Mouse (Mus musculus): ENCODE results near the gene Ppil4. TPM values are rescaled to one million over a fixed set of nuclear protein-coding genes. Genes with fewer than 3 reads are reported as not detected.
"Not testable (repeated sequence)": the region's sequence is repeated elsewhere in the genome, so short reads cannot be mapped to it uniquely, and the experiment has no call there.

The Ppil4 gene
- polyA plus RNA-seq (2015; fragmentation: Nextera tagmentation; extraction: Ambion mirVana): 42.5 and 52.4 TPM in 2 replicates

DNA sequence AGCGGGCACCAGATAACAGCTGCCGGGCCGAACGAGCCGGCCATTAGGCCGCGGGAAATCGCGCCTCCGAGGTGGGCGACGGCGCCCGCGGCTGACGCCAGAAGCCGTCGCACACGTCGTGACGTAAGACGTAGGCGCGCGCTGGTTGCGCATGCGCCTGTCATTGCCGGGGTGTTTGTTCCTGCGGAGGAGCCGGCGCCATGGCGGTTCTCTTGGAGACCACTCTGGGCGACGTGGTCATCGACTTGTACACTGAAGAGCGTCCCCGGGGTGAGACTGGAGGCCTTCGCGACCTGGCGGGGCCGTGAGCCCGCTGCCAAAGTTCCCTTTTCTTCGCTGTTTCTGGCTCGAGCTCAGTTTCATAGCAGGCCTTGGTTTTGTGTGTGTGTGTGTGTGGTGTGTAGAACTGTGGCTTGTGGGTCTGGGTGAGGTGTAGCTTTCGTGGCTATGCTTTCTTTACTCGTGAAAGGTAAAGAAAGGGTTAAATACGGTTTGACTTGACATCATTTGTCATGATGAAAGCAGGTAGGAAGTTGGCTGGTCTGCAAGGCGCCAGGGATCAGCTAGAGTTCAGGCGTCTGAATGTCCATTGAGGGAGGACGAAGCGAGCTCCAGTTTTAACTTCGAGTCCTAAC is at the start of gene Ppil4, which contains the start of gene Ginm1:
TSS of gene Ppil4 (plus strand) at position 141 of the 635 bp plus-strand sequence.
TSS of gene Ginm1 (minus strand) at position 74 of the 635 bp plus-strand sequence.
- Histone ChIP-seq H3K4me1 (replicated peaks) (peaks cover 28% of the 10 kb centered on the region), H3K27me3 (no peaks in the 10 kb centered on the region), H3K4me2 (peak within 1 kb of the TSS; percentile 94), H3K36me3 (peaks cover 33% of the 10 kb centered on the region), H3K27ac (replicated peaks) (peak within 1 kb of the TSS; percentile 70), H3K9ac (peak within 1 kb of the TSS; percentile 87), H3K9me3 (no peaks in the 10 kb centered on the region), H3K4me3 (peak within 1 kb of the TSS; percentile 88)
- under 1% methylated on average over 52 of the region's 52 CpGs for WGBS
- peak; percentile 95 for ATAC-seq (ENCODE audit: low read depth)

DNA sequence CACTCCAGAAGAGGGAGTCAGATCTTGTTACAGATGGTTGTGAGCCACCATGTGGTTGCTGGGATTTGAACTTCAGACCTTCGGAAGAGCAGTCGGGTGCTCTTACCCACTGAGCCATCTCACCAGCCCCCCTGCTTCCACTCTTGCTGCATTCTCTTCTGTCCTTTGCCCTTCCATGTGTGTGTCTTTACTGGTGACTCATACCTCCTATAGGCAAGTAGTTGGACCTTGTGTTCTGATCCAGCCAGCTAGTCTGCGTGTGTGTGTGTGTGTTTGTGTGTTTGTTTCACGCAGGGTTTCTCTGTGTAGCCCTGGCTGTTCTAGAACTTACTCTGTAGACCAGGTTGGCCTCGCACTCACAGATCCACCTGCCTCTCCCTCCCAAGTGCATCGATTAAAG is 47.2 kb upstream of the Ppil4 start:
- not testable (repeated sequence) for H3K9ac ChIP-seq; H3K4me3 ChIP-seq; H3K27me3 ChIP-seq; ATAC-seq (ENCODE audit: low read depth); H3K9me3 ChIP-seq; H3K27ac ChIP-seq (replicated peaks); H3K4me2 ChIP-seq; H3K4me1 ChIP-seq (replicated peaks)
- 97% methylated on average over 6 of the region's 6 CpGs for WGBS
- H3K36me3 ChIP-seq: peaks cover 74% of the 10 kb centered on the region

DNA sequence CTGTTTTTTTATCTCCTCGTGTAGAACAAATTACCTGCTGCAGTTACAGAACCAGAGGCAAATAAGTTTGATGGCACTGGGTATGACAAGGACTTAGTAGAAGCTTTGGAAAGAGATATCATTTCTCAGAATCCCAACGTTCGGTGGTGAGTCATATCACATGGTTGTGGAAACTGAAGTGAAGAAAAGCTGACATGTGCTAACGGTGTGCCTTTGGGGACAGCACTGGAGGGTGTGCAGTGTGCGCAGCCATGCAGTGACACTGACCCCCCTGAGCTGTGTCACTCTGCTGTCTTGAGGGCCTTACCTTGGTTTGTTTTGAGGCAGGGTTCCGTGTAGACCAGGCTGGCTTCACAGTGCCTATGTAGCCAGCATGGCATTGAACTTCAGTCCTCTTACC is 43.9 kb upstream of the Ppil4 start:
- H3K9ac ChIP-seq: no peak overlapping the region
- H3K4me1 ChIP-seq (replicated peaks): no peaks in the 10 kb centered on the region
- H3K4me2 ChIP-seq: no peak overlapping the region
- H3K27me3 ChIP-seq: no peaks in the 10 kb centered on the region
- no peaks in the 10 kb centered on the region for H3K9me3 ChIP-seq
- ATAC-seq (ENCODE audit: low read depth): no peak
- no peak overlapping the region for H3K27ac ChIP-seq (replicated peaks)
- peaks cover 72% of the 10 kb centered on the region for H3K36me3 ChIP-seq
- no peak overlapping the region for H3K4me3 ChIP-seq
- WGBS: 94% methylated on average over 6 of the region's 6 CpGs

DNA sequence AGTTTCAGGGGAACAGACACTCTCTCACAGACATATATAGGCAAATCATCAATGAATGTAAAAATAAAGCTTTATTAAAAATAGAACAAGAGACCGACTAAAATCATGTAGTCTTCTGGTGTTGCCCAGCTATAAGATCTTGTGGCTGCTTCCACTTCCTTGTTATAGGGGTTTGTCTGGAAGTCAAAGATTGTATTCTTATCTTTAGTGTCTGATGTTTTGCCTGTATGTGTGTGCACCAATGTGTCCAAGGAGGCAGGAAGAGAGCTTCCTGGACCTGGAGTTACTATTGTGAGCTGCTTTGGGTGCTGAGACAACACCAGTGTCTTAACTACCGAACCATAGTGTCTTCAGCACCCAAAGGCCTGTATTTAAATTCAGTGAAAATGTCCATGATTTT is 35.1 kb upstream of the Ppil4 start:
- H3K4me2 ChIP-seq: no peak overlapping the region
- no peak overlapping the region for H3K4me3 ChIP-seq
- no peak overlapping the region for H3K27ac ChIP-seq (replicated peaks)
- no peak overlapping the region for H3K9ac ChIP-seq
- H3K9me3 ChIP-seq: no peaks in the 10 kb centered on the region
- WGBS: 95% methylated on average over 2 of the region's 2 CpGs
- no peaks in the 10 kb centered on the region for H3K4me1 ChIP-seq (replicated peaks)
- H3K27me3 ChIP-seq: no peaks in the 10 kb centered on the region
- ATAC-seq (ENCODE audit: low read depth): no peak
- peaks cover 80% of the 10 kb centered on the region for H3K36me3 ChIP-seq

DNA sequence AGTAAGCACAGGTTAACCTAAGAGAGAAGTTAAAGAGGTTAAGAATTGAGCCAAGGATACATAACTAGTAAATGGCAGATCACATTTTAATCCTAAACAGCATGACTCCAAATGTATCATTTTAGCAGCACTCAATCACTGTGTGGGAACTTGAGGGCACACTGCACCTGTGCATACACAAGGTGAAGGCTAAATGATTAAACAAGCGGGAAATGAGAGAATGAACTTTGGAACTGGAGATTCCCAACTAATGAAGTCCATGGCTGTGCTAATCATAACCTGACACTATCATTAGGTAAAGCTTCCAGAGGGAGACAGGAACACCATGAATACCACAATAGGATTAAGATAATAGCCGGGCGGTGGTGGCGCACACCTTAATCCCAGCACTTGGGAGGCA is 20.3 kb upstream of the Ppil4 start:
- H3K36me3 ChIP-seq: peaks cover 81% of the 10 kb centered on the region
- H3K27ac ChIP-seq (replicated peaks): no peak overlapping the region
- no peak overlapping the region for H3K4me3 ChIP-seq
- no peaks in the 10 kb centered on the region for H3K9me3 ChIP-seq
- WGBS: 94% methylated on average over 4 of the region's 4 CpGs
- H3K9ac ChIP-seq: no peak overlapping the region
- H3K27me3 ChIP-seq: no peaks in the 10 kb centered on the region
- H3K4me1 ChIP-seq (replicated peaks): 0 out of 2 replicates have a peak, but pooled peaks cover 3% of the 10 kb centered on the region
- ATAC-seq (ENCODE audit: low read depth): no peak
- no peak overlapping the region for H3K4me2 ChIP-seq

DNA sequence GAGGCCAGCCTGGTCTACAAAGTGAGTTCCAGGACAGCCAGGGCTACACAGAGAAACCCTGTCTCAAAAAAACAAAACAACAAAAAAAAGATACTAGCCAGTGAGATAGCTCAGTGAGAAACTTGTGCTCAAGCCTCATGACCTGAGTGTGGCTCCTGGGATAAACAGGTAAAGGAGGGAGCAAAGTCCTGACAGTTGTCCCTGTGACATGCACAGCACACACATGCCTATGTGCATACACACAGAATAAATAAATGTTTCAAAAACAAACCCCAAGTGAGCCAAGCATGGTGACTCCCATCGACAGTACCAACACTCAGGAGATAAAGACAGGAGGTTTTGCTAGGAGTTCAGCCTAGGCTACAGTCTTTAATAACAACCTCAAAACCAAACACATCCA is 19.9 kb upstream of the Ppil4 start:
- Histone ChIP-seq H3K27me3 (no peaks in the 10 kb centered on the region), H3K27ac (replicated peaks) (no peak overlapping the region), H3K9ac (no peak overlapping the region), H3K4me1 (replicated peaks) (0 out of 2 replicates have a peak, but pooled peaks cover 3% of the 10 kb centered on the region), H3K4me3 (no peak overlapping the region), H3K36me3 (peaks cover 79% of the 10 kb centered on the region), H3K4me2 (no peak overlapping the region), H3K9me3 (no peaks in the 10 kb centered on the region)
- WGBS: 90% methylated on average over 1 of the region's 1 CpGs
- ATAC-seq (ENCODE audit: low read depth): no peak

DNA sequence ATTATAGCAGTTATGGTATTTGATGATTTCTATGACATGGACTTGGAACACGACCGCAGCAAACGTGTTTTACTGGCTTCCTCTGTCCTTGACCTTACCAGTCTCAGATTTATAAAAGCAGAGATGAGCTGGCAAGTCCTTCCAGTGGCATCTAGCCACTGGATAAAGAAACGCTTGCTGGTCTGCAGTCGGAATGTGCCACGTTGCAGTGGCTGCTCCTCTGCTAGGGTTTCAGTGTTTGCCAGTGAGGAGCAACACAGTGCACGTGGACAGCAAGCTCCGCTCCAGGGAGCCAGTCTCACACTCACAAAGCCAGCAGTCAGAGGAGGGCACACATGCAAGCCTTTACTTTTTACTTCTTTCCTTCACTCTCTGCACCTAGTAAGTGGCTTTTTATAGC is 17.3 kb upstream of the Ppil4 start:
- Histone ChIP-seq H3K9ac (no peak overlapping the region), H3K36me3 (peaks cover 63% of the 10 kb centered on the region), H3K4me2 (no peak overlapping the region), H3K27ac (replicated peaks) (no peak overlapping the region), H3K9me3 (no peaks in the 10 kb centered on the region), H3K4me3 (no peak overlapping the region), H3K27me3 (no peaks in the 10 kb centered on the region), H3K4me1 (replicated peaks) (peaks cover 17% of the 10 kb centered on the region)
- 96% methylated on average over 8 of the region's 8 CpGs for WGBS
- no peak for ATAC-seq (ENCODE audit: low read depth)

DNA sequence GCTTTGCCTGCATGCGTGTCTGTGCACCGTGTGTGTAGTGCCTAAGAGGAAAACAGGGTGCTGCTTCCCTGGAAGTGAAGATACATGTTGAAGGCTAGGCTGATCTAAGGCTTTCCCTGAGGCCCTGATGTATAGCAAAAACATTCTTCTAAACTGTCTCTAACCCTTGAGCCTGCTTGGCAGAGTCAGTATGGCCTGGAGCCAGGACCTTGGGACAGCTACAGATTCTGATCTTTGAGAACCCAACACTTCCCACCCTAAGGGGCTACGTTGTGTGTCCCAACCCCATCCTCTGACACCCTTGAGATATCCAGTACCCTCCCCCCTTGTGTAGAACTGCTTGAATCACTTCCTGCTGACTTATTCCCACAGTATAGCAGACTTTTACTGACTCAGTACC is 14.3 kb upstream of the Ppil4 start:
- H3K9me3 ChIP-seq: no peaks in the 10 kb centered on the region
- peaks cover 35% of the 10 kb centered on the region for H3K36me3 ChIP-seq
- no peak overlapping the region for H3K4me2 ChIP-seq
- no peak for ATAC-seq (ENCODE audit: low read depth)
- H3K27me3 ChIP-seq: no peaks in the 10 kb centered on the region
- no peak overlapping the region for H3K27ac ChIP-seq (replicated peaks)
- H3K4me1 ChIP-seq (replicated peaks): peaks cover 17% of the 10 kb centered on the region
- H3K4me3 ChIP-seq: no peak overlapping the region
- H3K9ac ChIP-seq: no peak overlapping the region
- 99% methylated on average over 3 of the region's 3 CpGs for WGBS

DNA sequence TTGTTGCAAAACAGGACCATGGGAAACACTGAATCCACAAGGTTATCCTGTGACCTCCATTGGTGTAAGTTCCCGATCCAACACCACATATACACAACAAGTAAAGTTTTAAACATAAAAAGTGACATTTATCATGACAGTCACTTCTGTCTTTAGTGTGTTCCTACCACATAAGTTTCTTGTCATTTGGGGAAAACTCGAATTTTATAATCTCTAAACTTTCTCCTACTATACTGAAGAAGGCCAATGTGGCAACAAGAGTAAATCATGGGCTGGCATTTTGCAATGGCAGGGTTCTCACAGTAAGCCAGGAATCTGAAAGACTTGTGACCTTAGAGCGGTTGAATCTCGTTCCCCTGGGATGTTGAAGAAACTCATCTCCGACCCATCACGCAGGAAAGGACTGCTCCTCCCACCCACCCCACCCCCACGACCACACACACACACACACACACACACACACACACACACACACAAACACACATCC is 12.9 kb upstream of the Ppil4 start:
- peaks cover 17% of the 10 kb centered on the region for H3K4me1 ChIP-seq (replicated peaks)
- peak overlapping the region; percentile 91 for H3K9ac ChIP-seq
- H3K27me3 ChIP-seq: no peaks in the 10 kb centered on the region
- 19% methylated on average over 7 of the region's 7 CpGs for WGBS
- H3K36me3 ChIP-seq: peaks cover 23% of the 10 kb centered on the region
- H3K27ac ChIP-seq (replicated peaks): no peak overlapping the region
- peak overlapping the region; percentile 66 for H3K4me2 ChIP-seq
- no peak; the same call in 1 of the 2 replicates for ATAC-seq (ENCODE audit: low read depth)
- peak overlapping the region; percentile 96 for H3K4me3 ChIP-seq
- no peaks in the 10 kb centered on the region for H3K9me3 ChIP-seq

DNA sequence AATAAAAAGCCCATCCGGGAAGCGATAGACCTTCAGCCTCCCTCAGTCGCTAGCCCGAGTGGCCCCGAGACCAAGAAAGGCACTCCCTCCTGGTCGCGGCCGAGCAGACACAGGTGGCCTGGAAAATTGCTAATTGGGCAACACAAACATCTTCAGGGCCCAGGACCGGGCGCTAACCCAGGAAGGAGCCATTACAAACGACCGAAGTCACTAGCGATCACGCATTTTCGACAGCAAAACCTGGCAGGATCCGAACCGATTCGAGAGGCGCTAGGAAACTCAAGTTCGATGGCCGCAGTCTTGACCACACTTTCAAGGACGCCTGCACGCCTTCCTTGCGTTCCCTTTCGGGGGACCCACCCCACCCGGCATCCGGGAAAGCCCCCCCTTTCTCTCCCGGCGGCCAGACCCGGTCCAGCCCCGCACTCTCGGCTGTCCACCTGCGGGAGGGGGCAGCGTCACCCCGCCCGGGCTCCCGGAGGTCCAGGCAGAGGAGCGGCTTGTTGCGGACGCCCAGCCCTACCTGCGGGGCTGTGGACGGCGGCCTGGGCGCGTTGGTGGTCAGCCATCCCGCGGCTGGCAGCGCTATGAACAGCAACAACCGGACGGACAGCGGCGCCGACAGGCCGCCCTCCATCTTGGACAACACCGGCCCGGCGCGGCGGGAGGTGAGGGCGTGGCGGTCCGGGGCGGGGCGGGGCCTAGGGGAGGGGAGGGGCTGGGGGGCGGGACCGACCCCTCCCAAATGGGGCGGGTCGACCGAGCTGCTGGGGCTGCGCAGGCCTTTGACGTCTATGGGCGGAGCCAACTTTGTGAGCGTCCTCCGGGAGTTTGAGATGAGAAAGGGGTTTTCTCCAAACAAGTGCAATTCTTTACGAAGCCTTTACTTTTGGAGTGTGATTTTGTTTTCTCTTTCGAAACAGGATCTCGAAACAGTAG is 12.2 kb upstream of the Ppil4 start:
- Histone ChIP-seq H3K4me3 (peak overlapping the region; percentile 96), H3K4me1 (replicated peaks) (peaks cover 17% of the 10 kb centered on the region), H3K9ac (peak overlapping the region; percentile 91), H3K27me3 (no peaks in the 10 kb centered on the region), H3K9me3 (no peaks in the 10 kb centered on the region), H3K4me2 (peak overlapping the region; percentile 66), H3K27ac (replicated peaks) (peak overlapping the region; percentile 83), H3K36me3 (peaks cover 17% of the 10 kb centered on the region)
- WGBS: under 1% methylated on average over 63 of the region's 77 CpGs
- ATAC-seq (ENCODE audit: low read depth): peak; percentile 94

DNA sequence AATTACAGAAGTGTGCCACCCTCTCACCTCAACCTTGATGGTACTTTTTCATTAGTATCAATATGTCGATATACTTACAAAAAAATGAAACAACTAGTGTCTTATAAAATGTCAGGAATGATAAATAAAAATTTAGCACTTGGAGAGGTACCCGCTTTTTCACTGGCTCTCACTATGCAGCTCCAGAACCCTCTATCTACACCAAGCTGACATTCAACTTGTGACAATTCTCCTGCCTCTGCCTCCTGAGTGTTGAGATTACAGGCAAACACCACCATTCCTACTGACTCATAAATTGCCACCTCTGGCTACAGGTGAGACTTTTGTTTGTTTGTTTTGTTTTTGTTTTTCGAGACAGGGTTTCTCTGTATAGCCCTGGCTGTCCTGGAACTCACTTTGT is 11.5 kb upstream of the Ppil4 start:
- 59% methylated on average over 3 of the region's 3 CpGs for WGBS
- H3K4me1 ChIP-seq (replicated peaks): peaks cover 15% of the 10 kb centered on the region

DNA sequence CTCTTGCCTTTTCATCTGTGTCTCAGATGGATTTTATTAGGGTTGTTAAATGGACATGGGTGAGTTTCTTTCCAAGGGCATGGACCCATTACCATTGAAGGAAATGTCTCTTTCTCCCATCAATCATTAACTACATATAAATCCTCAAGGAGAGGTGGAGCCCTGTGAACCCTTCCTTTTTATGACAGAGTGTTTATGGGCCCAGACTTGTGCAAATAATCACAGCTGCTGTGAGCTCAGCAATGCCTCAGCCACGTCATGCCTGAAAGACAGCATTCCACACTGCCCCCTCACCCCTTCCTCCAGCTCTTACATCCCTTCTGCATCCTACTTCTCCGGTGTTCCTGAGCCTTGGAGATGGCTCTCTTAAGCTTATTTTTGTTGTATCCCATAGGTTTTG is 5.4 kb upstream of the Ppil4 start:
- no peaks in the 10 kb centered on the region for H3K9me3 ChIP-seq
- H3K4me3 ChIP-seq: no peak overlapping the region
- H3K27ac ChIP-seq (replicated peaks): no peak overlapping the region
- H3K36me3 ChIP-seq: peaks cover 15% of the 10 kb centered on the region
- H3K9ac ChIP-seq: no peak overlapping the region
- H3K4me1 ChIP-seq (replicated peaks): peaks cover 9% of the 10 kb centered on the region
- no peak overlapping the region for H3K4me2 ChIP-seq
- no peaks in the 10 kb centered on the region for H3K27me3 ChIP-seq
- no peak for ATAC-seq (ENCODE audit: low read depth)
- WGBS: 36% methylated on average over 2 of the region's 2 CpGs

More for the DNA sequence above, 11.5 kb upstream of the Ppil4 start:
- Histone ChIP-seq H3K9ac (no peak overlapping the region; the same call in 1 of the 2 replicates), H3K27me3 (no peaks in the 10 kb centered on the region), H3K4me3 (peak overlapping the region; percentile 96), H3K27ac (replicated peaks) (no peak overlapping the region), H3K9me3 (no peaks in the 10 kb centered on the region), H3K4me2 (peak overlapping the region; percentile 66), H3K36me3 (peaks cover 13% of the 10 kb centered on the region)
- ATAC-seq (ENCODE audit: low read depth): peak; percentile 44
